14 mouse cellular contexts compared by ENCODE assay signal in the genomic region with DNA sequence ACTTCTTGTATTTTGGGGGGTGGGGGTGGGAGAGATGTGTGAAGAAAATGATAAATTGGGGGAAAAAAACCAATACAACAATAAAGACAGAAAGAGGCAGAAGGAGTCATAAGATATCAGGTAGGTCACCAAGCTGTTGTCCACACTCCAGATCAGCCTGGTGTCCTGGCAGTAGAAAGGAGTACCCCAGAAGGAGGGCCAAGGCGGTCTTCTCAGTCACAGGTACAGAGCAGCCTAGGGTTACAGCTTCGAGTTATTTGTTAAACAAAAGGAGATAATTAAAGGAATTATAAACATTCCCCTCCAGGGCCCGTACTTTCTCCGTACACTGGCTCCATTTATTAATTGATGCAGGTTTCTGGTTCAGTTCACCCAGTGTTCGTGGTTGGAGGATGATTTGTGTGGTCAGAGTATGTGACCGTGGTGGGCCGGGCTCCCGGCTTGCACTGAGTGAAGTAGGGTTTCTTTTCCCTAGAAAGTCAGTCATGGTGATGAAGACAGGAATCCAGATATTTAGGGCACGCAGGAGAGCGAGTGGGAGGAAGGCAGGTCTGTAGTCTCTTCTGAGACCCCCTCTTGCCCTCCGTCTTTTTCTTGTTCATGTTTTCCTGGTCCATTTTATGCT.
DNase-seq lines count a peak whose midpoint lies in the region; ATAC-seq lines count a peak whose summit lies in the region.
"Had no signal": no experiment of that assay in that cellular context is flagged by ENCODE, and none has a peak within 500 bp of the region (broad histone marks: within the 10 kb centered on the region; RNA-seq: fewer than 3 reads in every experiment).

No protein-coding gene starts in this region.

- DNase-seq in embryonic facial prominence, embryonic 14.5 days (ENCODE audit: low spot score), result peak; percentile 26
- no peak for DNase-seq in embryonic facial prominence, embryonic 10.5 days (ENCODE audit: low spot score)
- no peak for DNase-seq in forebrain, embryonic 11.5 days (ENCODE audit: low spot score)
- no peak for DNase-seq in spleen, postnatal 36 days (ENCODE audit: low spot score in 2 of 2)
- no peak for DNase-seq in adrenal gland, adult (ENCODE audit: inconsistent age in 2 of 2, low spot score in 1 of 2)
- DNase-seq: gastrocnemius, postnatal 10 days; heart, postnatal 4 days; kidney, adult 8-10 months; lung, adult 18-20 months had no signal

- no peaks in the 10 kb centered on the region for H3K9me3 ChIP-seq in embryonic facial prominence, embryonic 14.5 days (ENCODE audit: control insufficient read depth, low read length)
- H3K9me3 ChIP-seq in embryonic facial prominence, embryonic 10.5 days, result no peaks in the 10 kb centered on the region
- H3K9me3 ChIP-seq in forebrain, embryonic 11.5 days (ENCODE audit: control insufficient read depth, low read length), result no peaks in the 10 kb centered on the region
- no peaks in the 10 kb centered on the region for H3K9me3 ChIP-seq in hindbrain, embryonic 12.5 days (replicated peaks)
- H3K9me3 ChIP-seq in neural tube, embryonic 14.5 days (ENCODE audit: control insufficient read depth, low read length), result no peaks in the 10 kb centered on the region
- H3K9me3 ChIP-seq: limb, embryonic 13.5 days had no signal

- no peaks in the 10 kb centered on the region for H3K36me3 ChIP-seq in embryonic facial prominence, embryonic 14.5 days (ENCODE audit: control insufficient read depth, insufficient read depth, low read length)
- H3K36me3 ChIP-seq in embryonic facial prominence, embryonic 10.5 days (replicated peaks), result no peaks in the 10 kb centered on the region
- H3K36me3 ChIP-seq in forebrain, embryonic 11.5 days (ENCODE audit: control insufficient read depth, insufficient read depth, low read length), result no peaks in the 10 kb centered on the region
- no peaks in the 10 kb centered on the region for H3K36me3 ChIP-seq in hindbrain, embryonic 12.5 days
- H3K36me3 ChIP-seq in neural tube, embryonic 14.5 days (ENCODE audit: control insufficient read depth, insufficient read depth, low read length), result no peaks in the 10 kb centered on the region
- H3K36me3 ChIP-seq: limb, embryonic 13.5 days had no signal

- peak; percentile 59; the same call in 1 of the 2 replicates for ATAC-seq in embryonic facial prominence, embryonic 14.5 days (ENCODE audit: low read depth)
- ATAC-seq in forebrain, embryonic 11.5 days (replicated peaks; ENCODE audit: low FRiP score), result peak; percentile 43; the same call in 1 of the 2 replicates
- peak; percentile 72 for ATAC-seq in hindbrain, embryonic 12.5 days (ENCODE audit: low FRiP score)
- peak; percentile 18; the same call in 1 of the 2 replicates for ATAC-seq in neural tube, embryonic 14.5 days (ENCODE audit: low read depth)

- peaks cover 7% of the 10 kb centered on the region for H3K4me1 ChIP-seq in embryonic facial prominence, embryonic 14.5 days (ENCODE audit: control insufficient read depth, insufficient read depth, low read length)
- 0 out of 2 replicates have a peak, but pooled peaks cover 6% of the 10 kb centered on the region for H3K4me1 ChIP-seq in embryonic facial prominence, embryonic 10.5 days
- H3K4me1 ChIP-seq in forebrain, embryonic 11.5 days (replicated peaks; ENCODE audit: control insufficient read depth, insufficient read depth, low read length), result peaks cover 4% of the 10 kb centered on the region; the same call in 1 of the 2 replicates
- peaks cover 8% of the 10 kb centered on the region for H3K4me1 ChIP-seq in hindbrain, embryonic 12.5 days
- peaks cover 8% of the 10 kb centered on the region; the same call in 1 of the 2 replicates for H3K4me1 ChIP-seq in neural tube, embryonic 14.5 days (ENCODE audit: control insufficient read depth, insufficient read depth, low read length)

- no peak overlapping the region for H3K9ac ChIP-seq in embryonic facial prominence, embryonic 14.5 days (ENCODE audit: low read depth, low read length)
- H3K9ac ChIP-seq in forebrain, embryonic 11.5 days (ENCODE audit: low read length), result no peak overlapping the region
- no peak overlapping the region for H3K9ac ChIP-seq in hindbrain, embryonic 12.5 days
- H3K9ac ChIP-seq in neural tube, embryonic 14.5 days (replicated peaks; ENCODE audit: low read depth, low read length), result no peak overlapping the region
- H3K9ac ChIP-seq: limb, embryonic 13.5 days had no signal

- WGBS in embryonic facial prominence, embryonic 14.5 days, result 72% methylated on average over 11 of the region's 11 CpGs
- 78% methylated on average over 11 of the region's 11 CpGs for WGBS in embryonic facial prominence, embryonic 10.5 days
- 55% methylated on average over 11 of the region's 11 CpGs for WGBS in forebrain, embryonic 11.5 days
- WGBS in hindbrain, embryonic 12.5 days, result 47% methylated on average over 11 of the region's 11 CpGs
- WGBS in neural tube, embryonic 14.5 days, result 16% methylated on average over 11 of the region's 11 CpGs

- no peaks in the 10 kb centered on the region for H3K27me3 ChIP-seq in embryonic facial prominence, embryonic 14.5 days (replicated peaks; ENCODE audit: control insufficient read depth, insufficient read depth, low read length)
- no peaks in the 10 kb centered on the region for H3K27me3 ChIP-seq in embryonic facial prominence, embryonic 10.5 days (replicated peaks; ENCODE audit: low read depth, poor library complexity, severe bottlenecking)
- H3K27me3 ChIP-seq in forebrain, embryonic 11.5 days (ENCODE audit: control insufficient read depth, insufficient read depth, low read length), result no peaks in the 10 kb centered on the region
- no peaks in the 10 kb centered on the region for H3K27me3 ChIP-seq in hindbrain, embryonic 12.5 days
- H3K27me3 ChIP-seq in neural tube, embryonic 14.5 days (ENCODE audit: control insufficient read depth, insufficient read depth, low read length), result no peaks in the 10 kb centered on the region
- H3K27me3 ChIP-seq: limb, embryonic 13.5 days had no signal

- no peak overlapping the region for H3K27ac ChIP-seq in embryonic facial prominence, embryonic 14.5 days (replicated peaks; ENCODE audit: low read depth, low read length)
- no peak overlapping the region for H3K27ac ChIP-seq in embryonic facial prominence, embryonic 10.5 days (replicated peaks)
- peak overlapping the region; percentile 69 for H3K27ac ChIP-seq in forebrain, embryonic 11.5 days (ENCODE audit: low read depth, low read length)
- H3K27ac ChIP-seq in hindbrain, embryonic 12.5 days, result peak overlapping the region; percentile 62
- H3K27ac ChIP-seq in neural tube, embryonic 14.5 days (ENCODE audit: low read depth, low read length), result no peak overlapping the region
- H3K27ac ChIP-seq: limb, embryonic 13.5 days; macrophage had no signal

- no peak overlapping the region for H3K4me2 ChIP-seq in embryonic facial prominence, embryonic 14.5 days (ENCODE audit: low read depth, low read length)
- no peak overlapping the region for H3K4me2 ChIP-seq in forebrain, embryonic 11.5 days (ENCODE audit: low read depth, low read length, severe bottlenecking)
- H3K4me2 ChIP-seq in hindbrain, embryonic 12.5 days (replicated peaks), result peak overlapping the region; percentile 19
- peak overlapping the region; percentile 0; the same call in 1 of the 2 replicates for H3K4me2 ChIP-seq in neural tube, embryonic 14.5 days (ENCODE audit: low read depth, low read length)
- H3K4me2 ChIP-seq: heart, embryonic 11.5 days; limb, embryonic 13.5 days had no signal

- no peak overlapping the region for H3K4me3 ChIP-seq in embryonic facial prominence, embryonic 14.5 days (ENCODE audit: low read depth, low read length)
- no peak overlapping the region for H3K4me3 ChIP-seq in embryonic facial prominence, embryonic 10.5 days
- H3K4me3 ChIP-seq in forebrain, embryonic 11.5 days (ENCODE audit: low read depth, low read length), result no peak overlapping the region
- no peak overlapping the region for H3K4me3 ChIP-seq in hindbrain, embryonic 12.5 days
- no peak overlapping the region for H3K4me3 ChIP-seq in neural tube, embryonic 14.5 days (ENCODE audit: low read depth, low read length)
- H3K4me3 ChIP-seq: limb, embryonic 13.5 days had no signal

Comparison
In these comparisons a context has a peak if more than half of its experiments do, and no peak if none do; other contexts are left out.
1. ATAC-seq: peak in every context shown above with its lines; median percentile 72 in hindbrain, embryonic 12.5 days; 59 in embryonic facial prominence, embryonic 14.5 days; 43 in forebrain, embryonic 11.5 days; 18 in neural tube, embryonic 14.5 days.
2. H3K27ac ChIP-seq: peak in forebrain, embryonic 11.5 days (single experiment) and hindbrain, embryonic 12.5 days (single experiment); none in embryonic facial prominence, embryonic 14.5 days (single experiment), embryonic facial prominence, embryonic 10.5 days (single experiment) and neural tube, embryonic 14.5 days (single experiment).
3. H3K4me2 ChIP-seq: peak in hindbrain, embryonic 12.5 days (single experiment) and neural tube, embryonic 14.5 days (single experiment); none in embryonic facial prominence, embryonic 14.5 days (single experiment) and forebrain, embryonic 11.5 days (single experiment).